Mouse (Mus musculus): ENCODE data around the gene Esp36. TPM values are rescaled to one million over a fixed set of nuclear protein-coding genes. Genes with fewer than 3 reads are reported as not detected.

The Esp36 gene
- not detected in 2 replicates for polyA plus RNA-seq (2012; rRNA removed; ENCODE audit: low replicate concordance)

GRCm38 (mm10) chr17:38420085-38420484 is at the start of gene Esp36:
Gene Esp36 (minus strand): TSS chr17:38420185.

Other genes with a start within 250 kb of the Esp36 start
- gene Olfr134, start 248.8 kb downstream of the Esp36 start, polyA plus RNA-seq (2012; rRNA removed; ENCODE audit: low replicate concordance) = not detected in 2 replicates
- not detected in 2 replicates for gene Olfr135, start 215.8 kb downstream of the Esp36 start, polyA plus RNA-seq (2012; rRNA removed; ENCODE audit: low replicate concordance)
- not detected in 2 replicates for gene Olfr138, start 159.2 kb downstream of the Esp36 start, polyA plus RNA-seq (2012; rRNA removed; ENCODE audit: low replicate concordance)
- gene Olfr137, start 112.6 kb downstream of the Esp36 start, polyA plus RNA-seq (2012; rRNA removed; ENCODE audit: low replicate concordance) = not detected in 2 replicates
- gene Olfr136, start 90.4 kb downstream of the Esp36 start, polyA plus RNA-seq (2012; rRNA removed; ENCODE audit: low replicate concordance) = not detected in 2 replicates
- not detected in 2 replicates for gene Esp34, start 134.0 kb upstream of the Esp36 start, polyA plus RNA-seq (2012; rRNA removed; ENCODE audit: low replicate concordance)
- not detected in 2 replicates for gene Esp31, start 219.3 kb upstream of the Esp36 start, polyA plus RNA-seq (2012; rRNA removed; ENCODE audit: low replicate concordance)

Data from duodenum, adult 2 months (tissue).